Mouse (Mus musculus) kidney, embryonic 14.5 days (tissue): ENCODE data around the gene Agap3. TPM values are rescaled to one million over a fixed set of nuclear protein-coding genes. Genes with fewer than 3 reads are reported as not detected.

Experiments
- ATAC-seq: fragments of 200-750 bp; cut with Nextera tagmentation; 2 replicates; pipeline ENCODE4 v1.8.0; 2017; ENCODE audit warnings: moderate number of reproducible peaks, mild to moderate bottlenecking, moderate TSS enrichment, moderate library complexity; ENCODE audit not compliant: low FRiP score, low TSS enrichment
- H3K27ac ChIP-seq: fragments of 300-500 bp; sonication (generic); 2 replicates; pipeline ENCODE4 v1.5.1; 2014; ENCODE audit warnings: low read depth, mild to moderate bottlenecking, low read length, moderate library complexity, mixed read lengths
- H3K27me3 ChIP-seq: fragments of 300-500 bp; sonication (generic); 2 replicates; pipeline ENCODE4 v1.6.1; 2014; ENCODE audit warnings: mild to moderate bottlenecking, low read length; ENCODE audit not compliant: control insufficient read depth, insufficient read depth
- H3K36me3 ChIP-seq: fragments of 300-500 bp; sonication (generic); 2 replicates; pipeline ENCODE4 v1.6.1; 2014; ENCODE audit warnings: low read length, mixed read lengths; ENCODE audit not compliant: control insufficient read depth, insufficient read depth
- H3K4me1 ChIP-seq: fragments of 300-500 bp; sonication (generic); 2 replicates; pipeline ENCODE4 v1.6.1; 2014; ENCODE audit warnings: low read length, mixed read lengths; ENCODE audit not compliant: control insufficient read depth, insufficient read depth
- H3K4me2 ChIP-seq: fragments of 300-500 bp; sonication (generic); replicated peaks from 2 replicates; pipeline ENCODE4 v1.6.1; 2014; ENCODE audit warnings: low read depth, mild to moderate bottlenecking, low read length
- H3K4me3 ChIP-seq: fragments of 300-500 bp; sonication (generic); 2 replicates; pipeline ENCODE4 v1.5.1; 2014; ENCODE audit warnings: mild to moderate bottlenecking, low read length
- H3K9ac ChIP-seq: fragments of 300-500 bp; sonication (generic); 2 replicates; pipeline ENCODE4 v1.6.1; 2014; ENCODE audit warnings: low read depth, mild to moderate bottlenecking, low read length, moderate library complexity
- H3K9me3 ChIP-seq: fragments of 300-500 bp; sonication (generic); 2 replicates; pipeline ENCODE4 v1.6.1; 2016; ENCODE audit warnings: low read length; ENCODE audit not compliant: control insufficient read depth
- WGBS: fragments of 180-500 bp; shearing (Covaris S2); extraction: QIAGEN DNeasy Blood & Tissue Kit; methylation state at CpG from one replicate; pipeline ENCODE4 v1.1.7; 2014; 5-methylcytosine and 5-hydroxymethylcytosine counted together
- polyA plus RNA-seq: library from polyadenylated mRNA; unstranded; fragments of >200 nt; fragmentation: Nextera tagmentation; extraction: Ambion mirVana; gene quantifications from 2 replicates; pipeline ENCODE4 v1.2.1, GENCODE M21; 2014

The Agap3 gene
- polyA plus RNA-seq, 1 experiment from 2014 or later: 24.7 TPM

GRCm38 (mm10) chr5:24541144-24541569 lies 89.2 kb downstream of the Agap3 start:
- 9% methylated on average over 6 of the region's 6 CpGs for WGBS
- Histone ChIP-seq H3K9me3 (no peaks in the 10 kb centered on the region), H3K4me2 (peak overlapping the region; percentile 38), H3K36me3 (no peaks in the 10 kb centered on the region), H3K4me1 (peaks cover 11% of the 10 kb centered on the region), H3K27me3 (no peaks in the 10 kb centered on the region), H3K27ac (no peak overlapping the region), H3K9ac (no peak overlapping the region), H3K4me3 (peak overlapping the region; percentile 23; the same call in 1 of the 2 replicates)
- no peak; the same call in 1 of the 2 replicates for ATAC-seq

GRCm38 (mm10) chr5:24542643-24543042 lies 90.7 kb downstream of the Agap3 start:
- 79% methylated on average over 7 of the region's 7 CpGs for WGBS
- no peak overlapping the region for H3K9ac ChIP-seq
- no peak overlapping the region for H3K4me2 ChIP-seq
- peaks cover 11% of the 10 kb centered on the region for H3K4me1 ChIP-seq
- no peak for ATAC-seq
- H3K4me3 ChIP-seq: no peak overlapping the region
- no peaks in the 10 kb centered on the region for H3K9me3 ChIP-seq
- H3K36me3 ChIP-seq: no peaks in the 10 kb centered on the region
- no peaks in the 10 kb centered on the region for H3K27me3 ChIP-seq
- H3K27ac ChIP-seq: no peak overlapping the region

- ATAC-seq: peak; percentile 74
- Histone ChIP-seq H3K27ac (no peak overlapping the region; the same call in 1 of the 2 replicates), H3K9me3 (no peaks in the 10 kb centered on the region)
Measured at GRCm38 (mm10) chr5:24550598-24551316, 98.8 kb downstream of the Agap3 start.

GRCm38 (mm10) chr5:24551317-24551688 lies 99.3 kb downstream of the Agap3 start:
- H3K4me3 ChIP-seq: peak overlapping the region; percentile 10; the same call in 1 of the 2 replicates
- no peak overlapping the region; the same call in 1 of the 2 replicates for H3K9ac ChIP-seq
- H3K27ac ChIP-seq: no peak overlapping the region; the same call in 1 of the 2 replicates

More at GRCm38 (mm10) chr5:24550598-24551316, 98.8 kb downstream of the Agap3 start:
- Histone ChIP-seq H3K4me2 (peak overlapping the region; percentile 42), H3K4me3 (peak overlapping the region; percentile 10; the same call in 1 of the 2 replicates), H3K4me1 (peaks cover 14% of the 10 kb centered on the region), H3K27me3 (no peaks in the 10 kb centered on the region; the same call in 1 of the 2 replicates), H3K36me3 (no peaks in the 10 kb centered on the region), H3K9ac (no peak overlapping the region; the same call in 1 of the 2 replicates)
- 18% methylated on average over 24 of the region's 26 CpGs for WGBS

More at GRCm38 (mm10) chr5:24551317-24551688, 99.3 kb downstream of the Agap3 start:
- WGBS: 22% methylated on average over 2 of the region's 2 CpGs
- Histone ChIP-seq H3K9me3 (no peaks in the 10 kb centered on the region), H3K4me2 (peak overlapping the region; percentile 42), H3K4me1 (peaks cover 14% of the 10 kb centered on the region), H3K36me3 (no peaks in the 10 kb centered on the region), H3K27me3 (no peaks in the 10 kb centered on the region; the same call in 1 of the 2 replicates)
- ATAC-seq: peak; percentile 62

Other genes starting within 250 kb of the Agap3 start
- 4.6 and 5.7 TPM in 2 replicates for gene Kcnh2, start 100.6 kb upstream of the Agap3 start, polyA plus RNA-seq
- gene Nos3, start 87.4 kb upstream of the Agap3 start, polyA plus RNA-seq: 6.3 and 12.0 TPM in 2 replicates
- gene Atg9b, start 60.0 kb upstream of the Agap3 start, polyA plus RNA-seq: 1.1 and 1.3 TPM in 2 replicates
- 44.9 and 55.0 TPM in 2 replicates for gene Abcb8, start 58.5 kb upstream of the Agap3 start, polyA plus RNA-seq
- 0.57 and 0.60 TPM in 2 replicates for gene Asic3, start 38.8 kb upstream of the Agap3 start, polyA plus RNA-seq
- gene Cdk5, start 28.6 kb upstream of the Agap3 start, polyA plus RNA-seq: 45.5 and 60.2 TPM in 2 replicates
- gene Slc4a2, start 28.3 kb upstream of the Agap3 start, polyA plus RNA-seq: 21.6 and 26.8 TPM in 2 replicates
- gene Fastk, start 6.9 kb upstream of the Agap3 start, polyA plus RNA-seq: 104 and 105 TPM in 2 replicates
- 23.8 and 25.7 TPM in 2 replicates for gene Tmub1, start 4.3 kb upstream of the Agap3 start, polyA plus RNA-seq
- 0.05 TPM in 1 of 2 replicates, not detected in the other for gene Gbx1, start 75.0 kb downstream of the Agap3 start, polyA plus RNA-seq
- 0.54 and 0.91 TPM in 2 replicates for gene Asb10, start 88.8 kb downstream of the Agap3 start, polyA plus RNA-seq
- 0.26 and 0.34 TPM in 2 replicates for gene 4931409K22Rik, start 104.6 kb downstream of the Agap3 start, polyA plus RNA-seq
- 102 and 121 TPM in 2 replicates for gene Abcf2, start 125.3 kb downstream of the Agap3 start, polyA plus RNA-seq
- 8.3 and 11.0 TPM in 2 replicates for gene Chpf2, start 134.6 kb downstream of the Agap3 start, polyA plus RNA-seq
- gene Smarcd3, start 172.2 kb downstream of the Agap3 start, polyA plus RNA-seq: 40.4 and 41.1 TPM in 2 replicates
- 33.9 and 45.0 TPM in 2 replicates for gene Nub1, start 233.4 kb downstream of the Agap3 start, polyA plus RNA-seq